Mouse (Mus musculus) lung, postnatal 0 days (tissue): ENCODE measurements around the gene Cks1brt. TPM values are rescaled to one million over a fixed set of nuclear protein-coding genes. Genes with fewer than 3 reads are reported as not detected.
A peak's percentile ranks its signal among the peaks of the same experiment; 100 is the strongest.
"Not testable (repeated sequence)": the region's sequence is repeated elsewhere in the genome, so short reads cannot be mapped to it uniquely, and the experiment has no call there.

ENCODE experiments used
- ATAC-seq: fragments of 200-750 bp; cut with Nextera tagmentation; 2 replicates; pipeline ENCODE4 v1.8.0; 2017; ENCODE audit warnings: moderate library complexity
- DNase-seq: peaks from one replicate; pipeline ENCODE4 v3.0.0-alpha.2; 2016; ENCODE audit warnings: low spot score
- H3K27ac ChIP-seq: fragments of 300-500 bp; sonication (generic); 2 replicates; pipeline ENCODE4 v1.5.1; 2014; ENCODE audit warnings: antibody characterized with exemption, mild to moderate bottlenecking, low read length, mixed read lengths
- H3K27me3 ChIP-seq: fragments of 300-500 bp; sonication (generic); replicated peaks from 2 replicates; pipeline ENCODE4 v1.6.1; 2014; ENCODE audit warnings: low read length, mixed read lengths; ENCODE audit not compliant: insufficient read depth
- H3K36me3 ChIP-seq: fragments of 300-500 bp; sonication (generic); 2 replicates; pipeline ENCODE4 v1.6.1; 2014; ENCODE audit warnings: low read length, mixed read lengths; ENCODE audit not compliant: insufficient read depth
- H3K4me1 ChIP-seq: fragments of 300-500 bp; sonication (generic); 2 replicates; pipeline ENCODE4 v1.6.1; 2014; ENCODE audit warnings: antibody characterized with exemption, low read depth, low read length, mixed read lengths; ENCODE audit not compliant: insufficient read depth
- H3K4me2 ChIP-seq: fragments of 300-500 bp; sonication (generic); replicated peaks from 2 replicates; pipeline ENCODE4 v1.6.1; 2014; ENCODE audit warnings: low read depth, mild to moderate bottlenecking, low read length, moderate library complexity, mixed read lengths
- H3K4me3 ChIP-seq: fragments of 300-500 bp; sonication (generic); 2 replicates; pipeline ENCODE4 v1.5.1; 2014; ENCODE audit warnings: low read depth, low read length
- H3K9ac ChIP-seq: fragments of 300-500 bp; sonication (generic); replicated peaks from 2 replicates; pipeline ENCODE4 v1.6.1; 2014; ENCODE audit warnings: low read depth, mild to moderate bottlenecking
- H3K9me3 ChIP-seq: fragments of 300-500 bp; sonication (generic); 2 replicates; pipeline ENCODE4 v1.6.1; 2016; ENCODE audit warnings: low read length, mixed read lengths
- CTCF ChIP-seq: IDR thresholded peaks from 2 replicates; pipeline ENCODE4 v1.5.1; 2016; ENCODE audit warnings: antibody characterized with exemption, mild to moderate bottlenecking
- EP300 ChIP-seq: IDR thresholded peaks from 2 replicates; pipeline ENCODE4 v1.6.1; 2016; ENCODE audit warnings: antibody characterized with exemption, mild to moderate bottlenecking, control low read depth
- WGBS: fragments of 180-500 bp; shearing (Covaris S2); extraction: QIAGEN DNeasy Blood & Tissue Kit; methylation state at CpG from one replicate; pipeline ENCODE4 v1.1.7; 2014; 5-methylcytosine and 5-hydroxymethylcytosine counted together
- polyA plus RNA-seq: library from polyadenylated mRNA; unstranded; fragments of >200 nt; fragmentation: Nextera tagmentation; extraction: Ambion mirVana; gene quantifications from 2 replicates; pipeline ENCODE4 v1.2.1, GENCODE M21; 2015

Cks1brt gene
- polyA plus RNA-seq, 1 experiment from 2014 or later = not detected

- 63% methylated on average over 3 of the region's 3 CpGs for WGBS
- DNase-seq = no peak
Measured at GRCm38 (mm10) chr8:85122995-85123394, 28.7 kb upstream of the Cks1brt start, which contains the start of gene Zfp791. Zfp791 (minus strand) TSS chr8:85123095.

GRCm38 (mm10) chr8:85123691-85124090 lies 28.0 kb upstream of the Cks1brt start:
- DNase-seq = no peak
- no peaks in the 10 kb centered on the region for H3K4me1 ChIP-seq
- no peaks in the 10 kb centered on the region for H3K9me3 ChIP-seq
- ATAC-seq = no peak
- H3K27ac ChIP-seq = no peak overlapping the region
- H3K36me3 ChIP-seq = no peaks in the 10 kb centered on the region
- no peaks in the 10 kb centered on the region for H3K27me3 ChIP-seq
- no peak overlapping the region for H3K9ac ChIP-seq
- H3K4me3 ChIP-seq = no peak overlapping the region
- TF ChIP-seq CTCF (no peak), EP300 (no peak)
- 84% methylated on average over 8 of the region's 8 CpGs for WGBS
- no peak overlapping the region for H3K4me2 ChIP-seq

More at GRCm38 (mm10) chr8:85122995-85123394, 28.7 kb upstream of the Cks1brt start, which contains the start of gene Zfp791:
- TF ChIP-seq CTCF (no peak), EP300 (no peak)
- Histone ChIP-seq H3K4me1 (no peaks in the 10 kb centered on the region), H3K27me3 (no peaks in the 10 kb centered on the region), H3K9me3 (no peaks in the 10 kb centered on the region), H3K27ac (no peak within 1 kb of the TSS), H3K4me3 (no peak within 1 kb of the TSS), H3K9ac (no peak within 1 kb of the TSS), H3K36me3 (no peaks in the 10 kb centered on the region), H3K4me2 (no peak within 1 kb of the TSS)
- ATAC-seq = no peak

GRCm38 (mm10) chr8:85132335-85132734 lies 19.4 kb upstream of the Cks1brt start:
- ATAC-seq = no peak
- H3K4me1 ChIP-seq = no peaks in the 10 kb centered on the region
- H3K9ac ChIP-seq = no peak overlapping the region
- H3K27ac ChIP-seq = no peak overlapping the region
- no peaks in the 10 kb centered on the region for H3K27me3 ChIP-seq
- TF ChIP-seq CTCF (no peak), EP300 (no peak)
- H3K4me2 ChIP-seq = no peak overlapping the region
- DNase-seq = peak; percentile 5
- H3K4me3 ChIP-seq = no peak overlapping the region
- H3K9me3 ChIP-seq = no peaks in the 10 kb centered on the region
- 75% methylated on average over 1 of the region's 1 CpGs for WGBS
- no peaks in the 10 kb centered on the region for H3K36me3 ChIP-seq

- 87% methylated on average over 2 of the region's 2 CpGs for WGBS
- not testable (repeated sequence) for H3K27ac ChIP-seq, DNase-seq, H3K27me3 ChIP-seq, H3K4me1 ChIP-seq, H3K36me3 ChIP-seq, H3K4me2 ChIP-seq, H3K9ac ChIP-seq, H3K4me3 ChIP-seq, H3K9me3 ChIP-seq, ATAC-seq
Measured at GRCm38 (mm10) chr8:85135690-85136089, 16.0 kb upstream of the Cks1brt start.

DNA sequence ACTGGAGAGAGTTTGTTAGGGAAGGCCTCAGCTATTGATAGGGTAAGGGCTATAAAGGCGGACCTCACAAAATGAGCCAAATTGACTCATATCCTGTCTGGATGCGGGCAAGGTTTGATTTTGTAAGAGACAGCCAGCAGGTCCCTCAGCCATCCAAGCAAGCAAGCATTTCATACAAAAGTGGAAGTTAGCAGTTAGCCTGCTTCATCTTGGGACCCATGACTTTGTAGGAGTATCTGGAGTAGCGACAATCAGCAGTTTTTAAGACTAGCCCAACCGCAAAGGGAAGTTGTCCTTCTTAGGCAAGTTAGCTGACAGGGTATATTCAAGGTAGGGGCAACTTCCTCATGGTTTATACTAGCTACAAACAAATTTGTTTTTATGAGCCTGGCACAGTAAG lies 9.2 kb upstream of the Cks1brt start:
- H3K36me3 ChIP-seq = no peaks in the 10 kb centered on the region
- no peaks in the 10 kb centered on the region for H3K27me3 ChIP-seq
- no peak overlapping the region for H3K4me2 ChIP-seq
- WGBS = 85% methylated on average over 4 of the region's 4 CpGs
- no peak; the same call in 1 of the 2 replicates for ATAC-seq
- peak; percentile 23 for DNase-seq
- H3K4me1 ChIP-seq = no peaks in the 10 kb centered on the region
- no peaks in the 10 kb centered on the region for H3K9me3 ChIP-seq
- no peak for TF ChIP-seq EP300
- TF ChIP-seq CTCF = no peak
- H3K27ac ChIP-seq = no peak overlapping the region
- no peak overlapping the region for H3K4me3 ChIP-seq
- no peak overlapping the region for H3K9ac ChIP-seq

GRCm38 (mm10) chr8:85171291-85171690 lies 19.6 kb downstream of the Cks1brt start:
- Histone ChIP-seq H3K9ac (no peak overlapping the region), H3K27me3 (no peaks in the 10 kb centered on the region), H3K27ac (no peak overlapping the region), H3K4me2 (no peak overlapping the region), H3K36me3 (no peaks in the 10 kb centered on the region), H3K9me3 (no peaks in the 10 kb centered on the region), H3K4me3 (no peak overlapping the region), H3K4me1 (no peaks in the 10 kb centered on the region)
- WGBS = 26% methylated on average over 14 of the region's 14 CpGs
- ATAC-seq = no peak
- peak; percentile 67 for DNase-seq
- no peak for TF ChIP-seq EP300
- TF ChIP-seq CTCF = peak; percentile 69

DNA sequence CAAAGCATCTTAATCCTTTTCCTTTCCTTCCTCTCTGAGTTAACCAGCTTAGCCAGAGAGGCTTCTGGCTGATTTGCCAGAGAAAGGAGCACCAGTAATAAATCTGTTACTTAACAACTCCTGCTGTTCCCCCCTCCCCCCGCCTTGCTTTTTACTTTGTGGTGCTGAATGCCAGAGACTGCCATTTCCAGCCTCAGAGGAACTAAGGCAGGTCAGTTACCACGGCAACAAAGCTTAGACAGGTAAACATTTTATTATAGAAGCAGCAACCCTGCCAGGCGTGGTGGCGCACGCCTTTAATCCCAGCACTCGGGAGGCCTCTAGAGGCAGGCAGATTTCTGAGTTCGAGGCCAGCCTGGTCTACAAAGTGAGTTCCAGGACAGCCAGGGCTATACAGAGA lies 24.2 kb downstream of the Cks1brt start:
- Histone ChIP-seq H3K27ac (no peak overlapping the region), H3K4me2 (no peak overlapping the region), H3K27me3 (no peaks in the 10 kb centered on the region), H3K4me1 (no peaks in the 10 kb centered on the region), H3K9me3 (no peaks in the 10 kb centered on the region), H3K36me3 (no peaks in the 10 kb centered on the region), H3K9ac (no peak overlapping the region), H3K4me3 (no peak overlapping the region)
- DNase-seq = no peak
- ATAC-seq = no peak
- WGBS = 81% methylated on average over 7 of the region's 7 CpGs
- no peak for TF ChIP-seq EP300
- TF ChIP-seq CTCF = no peak
